ENCODE assay signal across 24 mouse cellular contexts in genomic region chr11:19863327-19863726, GRCm38 (mm10).
"Had no signal": no experiment of that assay in that cellular context is flagged by ENCODE, and none has a peak within 500 bp of the region (broad histone marks: within the 10 kb centered on the region; RNA-seq: fewer than 3 reads in every experiment).

No protein-coding gene starts in this region.

- H3K9ac ChIP-seq: liver, postnatal 0 days; lung, embryonic 15.5 days; midbrain, embryonic 12.5 days; neural tube, embryonic 13.5 days; neural tube, embryonic 15.5 days; stomach, embryonic 15.5 days had no signal

- H3K4me3 ChIP-seq: lung, embryonic 15.5 days; midbrain, embryonic 10.5 days; midbrain, embryonic 12.5 days; myocyte; neural tube, embryonic 13.5 days; neural tube, embryonic 15.5 days; stomach, embryonic 15.5 days had no signal

- H3K4me2 ChIP-seq: lung, embryonic 15.5 days; midbrain, embryonic 12.5 days; neural tube, embryonic 13.5 days; neural tube, embryonic 15.5 days; stomach, embryonic 15.5 days had no signal

- H3K4me1 ChIP-seq: lung, embryonic 15.5 days; midbrain, embryonic 10.5 days; midbrain, embryonic 12.5 days; neural tube, embryonic 13.5 days; neural tube, embryonic 15.5 days; stomach, embryonic 15.5 days had no signal

- DNase-seq: liver, postnatal 0 days; lung, adult 2 months; lung, postnatal 14 days; lung, postnatal 36 days; midbrain, embryonic 14.5 days; retina, postnatal 1 day; right cerebral cortex, adult 18-20 months; right cerebral cortex, postnatal 25 days; right cerebral cortex, postnatal 4 days; spleen, adult 18-20 months; thymus, adult 2 months; thymus, postnatal 25 days; thymus, postnatal 4 days had no signal

- H3K27ac ChIP-seq: lung, embryonic 15.5 days; macrophage; midbrain, embryonic 10.5 days; midbrain, embryonic 12.5 days; neural tube, embryonic 13.5 days; neural tube, embryonic 15.5 days; stomach, embryonic 15.5 days; stomach, postnatal 0 days had no signal

- H3K36me3 ChIP-seq: lung, embryonic 15.5 days; midbrain, embryonic 10.5 days; midbrain, embryonic 12.5 days; neural tube, embryonic 13.5 days; neural tube, embryonic 15.5 days; stomach, embryonic 15.5 days had no signal

- ATAC-seq: liver, postnatal 0 days; lung, postnatal 0 days; midbrain, embryonic 16.5 days had no signal

- H3K27me3 ChIP-seq: lung, embryonic 15.5 days; midbrain, embryonic 12.5 days; neural tube, embryonic 13.5 days; neural tube, embryonic 15.5 days; stomach, embryonic 15.5 days had no signal

- H3K9me3 ChIP-seq: lung, embryonic 15.5 days; midbrain, embryonic 12.5 days; neural tube, embryonic 15.5 days; stomach, embryonic 15.5 days had no signal
